Mouse (Mus musculus): ENCODE data around the gene Fank1.

DNA sequence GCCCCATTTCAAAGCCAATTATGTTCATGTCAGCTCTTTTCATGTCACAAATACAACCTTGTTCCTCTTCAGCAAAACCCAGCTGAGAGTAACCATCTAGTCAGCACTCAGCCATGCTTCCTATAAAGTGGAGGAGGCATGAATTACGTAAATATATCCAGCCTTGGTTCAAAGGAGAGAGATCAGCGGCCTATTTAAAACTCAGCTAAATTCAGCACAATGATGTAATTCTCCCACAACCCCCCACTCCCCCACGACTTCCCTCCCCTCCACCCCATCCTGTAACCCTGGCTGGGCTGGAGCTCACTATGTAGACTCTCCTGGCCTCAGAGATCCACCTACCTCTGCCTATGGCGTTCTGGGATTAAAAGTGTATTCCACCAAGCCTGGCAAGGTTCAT lies 32.0 kb upstream of the Fank1 start:
- no peak for TF ChIP-seq POLR2A (IDR thresholded peaks at IDR 0.05; ENCODE audit: insufficient read depth, low read depth, low read length)
- no peak for TF ChIP-seq CTCF (IDR thresholded peaks at IDR 0.05)
- TF ChIP-seq EP300 (IDR thresholded peaks at IDR 0.05; ENCODE audit: insufficient read depth, low read depth, low read length): no peak
